Mouse (Mus musculus) kidney, adult 2 months (tissue): ENCODE results near the gene App.

Experiments used
- CTCF ChIP-seq: fragments of 200-500 bp; conservative IDR thresholded peaks from 2 replicates; pipeline ENCODE4 v1.5.1; 2011; ENCODE audit warnings: low read depth, mild to moderate bottlenecking, control low read depth, low read length, moderate library complexity, mixed read lengths; ENCODE audit not compliant: insufficient read depth, insufficient read length
- POLR2A ChIP-seq: fragments of 200-500 bp; IDR thresholded peaks from one replicate; pipeline ENCODE4 v1.6.1; 2011; ENCODE audit warnings: low read depth, low read length, control low read depth

DNA sequence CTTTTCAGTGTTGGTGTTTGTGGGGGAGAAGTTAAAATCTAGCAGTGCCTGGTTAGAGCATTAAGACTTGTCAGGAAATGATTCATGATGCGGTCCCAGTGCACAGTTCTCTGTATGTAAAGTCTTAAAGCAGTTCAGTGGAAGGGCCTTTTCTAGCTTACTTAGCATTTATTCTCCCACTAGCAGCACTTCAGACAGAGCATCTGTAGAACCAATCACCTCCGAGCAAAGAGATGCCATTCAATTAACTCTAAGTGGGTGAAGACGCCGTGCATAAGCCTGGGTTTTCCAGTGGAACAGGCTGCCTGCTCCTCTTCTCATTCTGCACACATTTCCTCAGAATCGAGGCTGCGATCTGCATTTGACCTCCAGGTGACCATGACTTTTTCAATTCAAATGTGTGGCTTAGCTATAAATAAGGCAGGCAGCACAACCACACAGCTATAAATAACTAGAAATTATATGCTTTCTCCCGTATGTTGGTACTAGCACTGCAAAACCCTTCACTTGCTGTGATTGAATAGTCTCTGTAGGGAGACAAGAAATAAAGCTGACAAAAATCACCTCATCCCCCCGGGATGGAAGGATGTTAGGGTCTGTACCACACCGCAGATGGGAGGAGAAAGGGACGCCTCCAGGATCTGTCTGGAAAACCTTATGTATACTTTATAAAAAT is 135.5 kb downstream of the App start:
- TF ChIP-seq POLR2A (no peak), CTCF (no peak)
